In genomic region chrX:11541011-11541410, GRCm38 (mm10) we compare ENCODE assay signal across 21 mouse cellular contexts.
DNase-seq lines count a peak whose midpoint lies in the region; TF ChIP-seq lines count a peak whose summit lies in the region.
"Had no signal": no experiment of that assay in that cellular context is flagged by ENCODE, and none has a peak within 500 bp of the region (broad histone marks: within the 10 kb centered on the region; RNA-seq: fewer than 3 reads in every experiment).

No protein-coding gene starts in this region.

- no peak overlapping the region for H3K4me3 ChIP-seq in thymus, adult 2 months (ENCODE audit: control insufficient read depth, insufficient read depth, low read length)
- H3K4me3 ChIP-seq: embryonic facial prominence, embryonic 13.5 days; embryonic facial prominence, embryonic 15.5 days; erythroblast, embryonic 14.5 days; forebrain, embryonic 10.5 days; forebrain, embryonic 12.5 days had no signal

- 12% methylated on average over 2 of the region's 2 CpGs for WGBS in thymus, adult 2 months

- no peak overlapping the region for H3K27ac ChIP-seq in thymus, adult 2 months (ENCODE audit: control insufficient read depth, insufficient read depth, low read length)
- H3K27ac ChIP-seq: embryonic facial prominence, embryonic 13.5 days; embryonic facial prominence, embryonic 15.5 days; forebrain, embryonic 10.5 days; forebrain, embryonic 12.5 days had no signal

- TF ChIP-seq POLR2A in thymus, adult 2 months (IDR thresholded peaks at IDR 0.05; ENCODE audit: control insufficient read depth, extremely low read depth, insufficient read depth, low read length, poor library complexity) = no peak

- H3K36me3 ChIP-seq in thymus, adult 2 months (ENCODE audit: control insufficient read depth, insufficient read depth, low read length) = no peaks in the 10 kb centered on the region
- H3K36me3 ChIP-seq: embryonic facial prominence, embryonic 13.5 days; embryonic facial prominence, embryonic 15.5 days; forebrain, embryonic 10.5 days; forebrain, embryonic 12.5 days had no signal

- H3K4me1 ChIP-seq in thymus, adult 2 months (replicated peaks; ENCODE audit: control insufficient read depth, insufficient read depth, low read length) = no peaks in the 10 kb centered on the region
- H3K4me1 ChIP-seq: embryonic facial prominence, embryonic 15.5 days; forebrain, embryonic 12.5 days had no signal

- TF ChIP-seq CTCF in thymus, adult 2 months (IDR thresholded peaks at IDR 0.05; ENCODE audit: borderline replicate concordance, control insufficient read depth, extremely low read depth, insufficient read depth, low read length, poor library complexity) = no peak

- peak; percentile 13 to 58 for DNase-seq in adrenal gland, adult (ENCODE audit: inconsistent age in 2 of 2, low spot score in 1 of 2)
- DNase-seq in adrenal gland, postnatal 4 days (ENCODE audit: low spot score in 2 of 2) = no peak
- peak; percentile 9 to 20 for DNase-seq in adrenal gland, postnatal 36 days
- DNase-seq in adrenal gland, postnatal 10 days = no peak
- peak; percentile 64 for DNase-seq in 3T3-L1 (ENCODE audit: low read depth, low spot score)
- DNase-seq in 416B (ENCODE audit: low read depth) = peak; percentile 45
- DNase-seq in thymus, adult 2 months = no peak
- DNase-seq: adrenal gland, adult 8-10 months; adrenal gland, postnatal 25 days; cerebellum, adult 11 months; cerebellum, adult 18-20 months; cerebellum, adult 8-10 months; cerebellum, adult 9-11 months; cerebellum, postnatal 14 days; cerebellum, postnatal 36 days; embryo, embryonic 11 days had no signal

- no peaks in the 10 kb centered on the region for H3K27me3 ChIP-seq in thymus, adult 2 months (ENCODE audit: control insufficient read depth, insufficient read depth, low read length)

Comparison
In these comparisons a context has a peak if more than half of its experiments do, and no peak if none do; other contexts are left out.
1. DNase-seq: peak in adrenal gland, adult (2 of 2), adrenal gland, postnatal 36 days (2 of 2), 3T3-L1 (single experiment) and 416B (single experiment); none in adrenal gland, postnatal 4 days (0 of 2), adrenal gland, postnatal 10 days (single experiment) and thymus, adult 2 months (single experiment).